Mouse (Mus musculus) cerebellum, adult 2 months (tissue): ENCODE results near the gene Gm42791. TPM values are rescaled to one million over a fixed set of nuclear protein-coding genes. Genes with fewer than 3 reads are reported as not detected.

ENCODE experiments used
- DNase-seq, 2 experiments: peaks; one replicate each; pipeline ENCODE4 v3.0.0; 2021
- H3K27ac ChIP-seq: fragments of 200-500 bp; 2 replicates; pipeline ENCODE4 v1.5.1; 2012; ENCODE audit warnings: low read length, control low read depth, inconsistent platforms; ENCODE audit not compliant: insufficient read depth
- H3K27me3 ChIP-seq: fragments of 200-500 bp; 2 replicates; pipeline ENCODE4 v1.6.1; 2012; ENCODE audit warnings: inconsistent platforms, mild to moderate bottlenecking, low read length, moderate library complexity; ENCODE audit not compliant: control insufficient read depth, insufficient read depth
- H3K4me1 ChIP-seq: fragments of 200-500 bp; 2 replicates; pipeline ENCODE4 v1.6.1; 2011; ENCODE audit warnings: low read length; ENCODE audit not compliant: control insufficient read depth, insufficient read depth
- H3K4me3 ChIP-seq: fragments of 200-500 bp; replicated peaks from 2 replicates; pipeline ENCODE3; 2011; ENCODE audit warnings: mild to moderate bottlenecking, low read depth, low read length, control low read depth; ENCODE audit not compliant: insufficient read depth
- CTCF ChIP-seq: fragments of 200-500 bp; IDR thresholded peaks from 2 replicates; pipeline ENCODE4 v1.5.1; 2011; ENCODE audit warnings: low read depth, mild to moderate bottlenecking, control low read depth, low read length, moderate library complexity, borderline replicate concordance; ENCODE audit not compliant: insufficient read depth
- POLR2A ChIP-seq: fragments of 200-500 bp; IDR thresholded peaks from 2 replicates; pipeline ENCODE4 v1.6.1; 2011; ENCODE audit warnings: low read length, control low read depth, borderline replicate concordance; ENCODE audit not compliant: insufficient read depth
- WGBS: fragments of 180-500 bp; shearing (Covaris S2); methylation state at CpG from one replicate; pipeline ENCODE4 v1.1.7; 2018; 5-methylcytosine and 5-hydroxymethylcytosine counted together
- polyA plus RNA-seq: library from polyadenylated mRNA; depleted of rRNA; stranded (reverse); fragments of >200 nt; gene quantifications from 2 replicates; pipeline ENCODE4 v1.2.3, GENCODE M21; 2012

Gene Gm42791
- polyA plus RNA-seq, 1 experiment, result not detected

- no peak for DNase-seq
- 60% methylated on average over 9 of the region's 9 CpGs for WGBS
Measured at GRCm38 (mm10) chr5:148995962-148996708, 1.2 kb upstream of the Gm42791 start.

GRCm38 (mm10) chr5:148994311-148994705, 639 bp downstream of the Gm42791 start:
- TF ChIP-seq CTCF (no peak), POLR2A (no peak)
- Histone ChIP-seq H3K4me3 (peak overlapping the region; percentile 62), H3K4me1 (no peaks in the 10 kb centered on the region), H3K27me3 (no peaks in the 10 kb centered on the region), H3K27ac (peak overlapping the region; percentile 63)
- DNase-seq, result no peak
- WGBS, result 63% methylated on average over 7 of the region's 7 CpGs

More at GRCm38 (mm10) chr5:148995962-148996708, 1.2 kb upstream of the Gm42791 start:
- no peak for TF ChIP-seq POLR2A
- no peak for TF ChIP-seq CTCF
- H3K27me3 ChIP-seq, result no peaks in the 10 kb centered on the region
- H3K4me3 ChIP-seq, result no peak overlapping the region
- H3K27ac ChIP-seq, result no peak overlapping the region
- no peaks in the 10 kb centered on the region for H3K4me1 ChIP-seq

- no peak for DNase-seq
- no peaks in the 10 kb centered on the region for H3K4me1 ChIP-seq
- H3K4me3 ChIP-seq, result no peak overlapping the region
- 96% methylated on average over 11 of the region's 11 CpGs for WGBS
- no peak for TF ChIP-seq CTCF
- no peak for TF ChIP-seq POLR2A
- H3K27ac ChIP-seq, result no peak overlapping the region
- H3K27me3 ChIP-seq, result no peaks in the 10 kb centered on the region
Measured at GRCm38 (mm10) chr5:148992598-148992997, 2.3 kb downstream of the Gm42791 start.

- TF ChIP-seq POLR2A (no peak), CTCF (no peak)
- Histone ChIP-seq H3K4me1 (no peaks in the 10 kb centered on the region), H3K27me3 (no peaks in the 10 kb centered on the region), H3K27ac (no peak overlapping the region), H3K4me3 (no peak overlapping the region)
- DNase-seq, result no peak
- 92% methylated on average over 12 of the region's 12 CpGs for WGBS
Measured at GRCm38 (mm10) chr5:148990891-148991311, 4.0 kb downstream of the Gm42791 start.

GRCm38 (mm10) chr5:148989480-148989879, 5.5 kb downstream of the Gm42791 start:
- TF ChIP-seq POLR2A, result no peak
- no peak for TF ChIP-seq CTCF
- Histone ChIP-seq H3K4me3 (no peak overlapping the region), H3K27me3 (no peaks in the 10 kb centered on the region), H3K4me1 (no peaks in the 10 kb centered on the region), H3K27ac (no peak overlapping the region)
- no peak for DNase-seq
- 87% methylated on average over 7 of the region's 7 CpGs for WGBS

GRCm38 (mm10) chr5:148984961-148985360, 10.0 kb downstream of the Gm42791 start:
- Histone ChIP-seq H3K27ac (no peak overlapping the region), H3K4me3 (no peak overlapping the region), H3K4me1 (no peaks in the 10 kb centered on the region), H3K27me3 (no peaks in the 10 kb centered on the region; the same call in 1 of the 2 replicates)
- 53% methylated on average over 13 of the region's 13 CpGs for WGBS
- DNase-seq, result no peak
- TF ChIP-seq CTCF (no peak), POLR2A (no peak)

GRCm38 (mm10) chr5:148983696-148984095, 11.3 kb downstream of the Gm42791 start:
- 100% methylated on average over 1 of the region's 1 CpGs for WGBS
- TF ChIP-seq POLR2A (no peak), CTCF (no peak)
- DNase-seq, result no peak

GRCm38 (mm10) chr5:148983108-148983664, 11.8 kb downstream of the Gm42791 start:
- H3K27ac ChIP-seq, result no peak overlapping the region
- no peaks in the 10 kb centered on the region; the same call in 1 of the 2 replicates for H3K27me3 ChIP-seq
- TF ChIP-seq POLR2A (no peak), CTCF (no peak)
- no peak overlapping the region for H3K4me3 ChIP-seq
- no peak for DNase-seq
- WGBS, result 75% methylated on average over 12 of the region's 12 CpGs
- H3K4me1 ChIP-seq, result no peaks in the 10 kb centered on the region

More at GRCm38 (mm10) chr5:148983696-148984095, 11.3 kb downstream of the Gm42791 start:
- Histone ChIP-seq H3K4me1 (no peaks in the 10 kb centered on the region), H3K27me3 (no peaks in the 10 kb centered on the region; the same call in 1 of the 2 replicates), H3K27ac (no peak overlapping the region), H3K4me3 (no peak overlapping the region)

- H3K4me1 ChIP-seq, result no peaks in the 10 kb centered on the region
- no peak overlapping the region for H3K4me3 ChIP-seq
- no peak for DNase-seq
- TF ChIP-seq CTCF, result no peak
- no peak for TF ChIP-seq POLR2A
- no peak overlapping the region for H3K27ac ChIP-seq
- no peaks in the 10 kb centered on the region; the same call in 1 of the 2 replicates for H3K27me3 ChIP-seq
- 47% methylated on average over 7 of the region's 7 CpGs for WGBS
Measured at GRCm38 (mm10) chr5:148982396-148982795, 12.6 kb downstream of the Gm42791 start.
